ENCODE assay signal across 31 mouse cellular contexts in the genomic region with DNA sequence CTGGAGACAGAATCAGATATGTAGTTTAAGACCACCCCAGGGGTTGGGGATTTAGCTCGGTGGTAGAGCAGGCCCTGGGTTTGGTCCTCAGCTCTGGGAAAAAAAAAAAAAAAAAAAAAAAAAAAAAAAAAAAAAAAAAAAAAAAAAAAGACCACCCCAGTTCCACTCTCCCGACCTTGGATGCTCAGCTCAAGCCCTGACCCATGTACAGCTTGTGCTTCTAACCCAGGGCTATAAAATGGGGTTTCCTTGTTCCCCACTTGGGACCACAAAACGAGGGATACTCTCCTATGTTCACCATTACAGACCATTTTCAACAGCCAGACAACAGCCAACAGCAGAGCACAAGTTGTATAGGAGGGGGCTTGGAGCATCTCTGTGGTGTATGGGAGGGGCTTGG.
"Had no signal": no experiment of that assay in that cellular context is flagged by ENCODE, and none has a peak within 500 bp of the region (broad histone marks: within the 10 kb centered on the region; RNA-seq: fewer than 3 reads in every experiment).

No protein-coding gene starts in this region.

- H3K9ac ChIP-seq: limb, embryonic 12.5 days; limb, embryonic 13.5 days; limb, embryonic 15.5 days; liver, embryonic 12.5 days; liver, embryonic 13.5 days; liver, embryonic 14.5 days; liver, embryonic 15.5 days; liver, postnatal 0 days; lung, embryonic 14.5 days; lung, embryonic 15.5 days; midbrain, embryonic 12.5 days; midbrain, embryonic 13.5 days; midbrain, embryonic 15.5 days; neural tube, embryonic 12.5 days had no signal

- H3K4me3 ChIP-seq: limb, embryonic 10.5 days; limb, embryonic 12.5 days; limb, embryonic 13.5 days; limb, embryonic 15.5 days; liver, embryonic 12.5 days; liver, embryonic 13.5 days; liver, embryonic 15.5 days; lung, embryonic 15.5 days; megakaryocyte, embryonic 14.5 days; midbrain, embryonic 10.5 days; midbrain, embryonic 12.5 days; midbrain, embryonic 13.5 days; midbrain, embryonic 15.5 days; myocyte; neural tube, embryonic 12.5 days had no signal

- ATAC-seq: liver, embryonic 12.5 days; liver, postnatal 0 days; lung, postnatal 0 days; midbrain, embryonic 13.5 days; midbrain, embryonic 15.5 days; midbrain, embryonic 16.5 days had no signal

- H3K27ac ChIP-seq: limb, embryonic 10.5 days; limb, embryonic 12.5 days; limb, embryonic 13.5 days; limb, embryonic 15.5 days; liver, embryonic 12.5 days; liver, embryonic 14.5 days; liver, embryonic 15.5 days; lung, embryonic 15.5 days; macrophage; midbrain, embryonic 10.5 days; midbrain, embryonic 12.5 days; midbrain, embryonic 13.5 days; midbrain, embryonic 15.5 days; neural tube, embryonic 12.5 days had no signal

- H3K4me2 ChIP-seq: limb, embryonic 12.5 days; limb, embryonic 13.5 days; limb, embryonic 15.5 days; liver, embryonic 11.5 days; liver, embryonic 12.5 days; liver, embryonic 13.5 days; liver, embryonic 15.5 days; lung, embryonic 14.5 days; lung, embryonic 15.5 days; midbrain, embryonic 11.5 days; midbrain, embryonic 12.5 days; midbrain, embryonic 13.5 days; midbrain, embryonic 15.5 days; neural tube, embryonic 12.5 days had no signal

- H3K9me3 ChIP-seq: limb, embryonic 10.5 days; limb, embryonic 12.5 days; limb, embryonic 13.5 days; limb, embryonic 15.5 days; liver, embryonic 12.5 days; liver, embryonic 13.5 days; liver, embryonic 15.5 days; lung, embryonic 15.5 days; megakaryocyte, embryonic 14.5 days; midbrain, embryonic 10.5 days; midbrain, embryonic 12.5 days; midbrain, embryonic 13.5 days; midbrain, embryonic 15.5 days; neural tube, embryonic 12.5 days had no signal

- H3K36me3 ChIP-seq: limb, embryonic 13.5 days; limb, embryonic 15.5 days; liver, embryonic 15.5 days; lung, embryonic 15.5 days; midbrain, embryonic 12.5 days; midbrain, embryonic 13.5 days; midbrain, embryonic 15.5 days had no signal

- H3K27me3 ChIP-seq: limb, embryonic 12.5 days; limb, embryonic 13.5 days; limb, embryonic 15.5 days; liver, embryonic 12.5 days; liver, embryonic 13.5 days; liver, embryonic 15.5 days; lung, embryonic 15.5 days; megakaryocyte, embryonic 14.5 days; midbrain, embryonic 12.5 days; midbrain, embryonic 13.5 days; midbrain, embryonic 15.5 days; neural tube, embryonic 12.5 days had no signal

- DNase-seq: left cerebral cortex, postnatal 4 days; liver; liver, embryonic 13.5 days; liver, postnatal 0 days; lung, adult 18-20 months; lung, embryonic 14.5 days; lung, postnatal 10 days; lung, postnatal 14 days; lung, postnatal 36 days; lung, postnatal 4 days; midbrain, embryonic 14.5 days had no signal
